Mouse (Mus musculus) forebrain, embryonic 10.5 days (tissue): Measurements from ENCODE around the gene Aldh3b1. TPM values are rescaled to one million over a fixed set of nuclear protein-coding genes. Genes with fewer than 3 reads are reported as not detected.
"Not testable (repeated sequence)": the region's sequence is repeated elsewhere in the genome, so short reads cannot be mapped to it uniquely, and the experiment has no call there.

ENCODE experiments used
- DNase-seq: peaks from one replicate; pipeline ENCODE4 v3.0.0-alpha.2; 2017; ENCODE audit warnings: low spot score; ENCODE audit errors: extremely low spot score
- H3K27ac ChIP-seq: fragments of 300-500 bp; sonication (generic); 2 replicates; pipeline ENCODE4 v1.5.1; 2016; ENCODE audit warnings: mild to moderate bottlenecking
- H3K27me3 ChIP-seq: fragments of 300-500 bp; sonication (generic); 2 replicates; pipeline ENCODE4 v1.6.1; 2016; ENCODE audit warnings: mild to moderate bottlenecking; ENCODE audit not compliant: poor library complexity, severe bottlenecking
- H3K36me3 ChIP-seq: fragments of 300-500 bp; sonication (generic); replicated peaks from 2 replicates; pipeline ENCODE4 v1.6.1; 2016; ENCODE audit warnings: mild to moderate bottlenecking, moderate library complexity
- H3K4me1 ChIP-seq: fragments of 300-500 bp; sonication (generic); 2 replicates; pipeline ENCODE4 v1.6.1; 2016
- H3K4me3 ChIP-seq: fragments of 300-500 bp; sonication (generic); 2 replicates; pipeline ENCODE4 v1.5.1; 2016; ENCODE audit warnings: mild to moderate bottlenecking, moderate library complexity
- H3K9me3 ChIP-seq: fragments of 300-500 bp; sonication (generic); 2 replicates; pipeline ENCODE4 v1.6.1; 2016; ENCODE audit warnings: mild to moderate bottlenecking, moderate library complexity
- WGBS: fragments of 180-500 bp; shearing (Covaris S2); methylation state at CpG from one replicate; pipeline ENCODE4 v1.1.7; 2016; 5-methylcytosine and 5-hydroxymethylcytosine counted together
- polyA plus RNA-seq: library from polyadenylated mRNA; unstranded; fragments of >200 nt; fragmentation: Nextera tagmentation; extraction: Ambion mirVana; gene quantifications from 2 replicates; pipeline ENCODE4 v1.2.1, GENCODE M21; 2016

Aldh3b1 gene
- polyA plus RNA-seq = 0.36 and 0.58 TPM in 2 replicates

- DNase-seq = no peak
- H3K27ac ChIP-seq = peak within 1 kb of the TSS; percentile 57; the same call in 1 of the 2 replicates
Observed at GRCm38 (mm10) chr19:3929211-3929941, at the start of gene Aldh3b1. Gene Aldh3b1, minus strand, starts transcription at chr19:3929808.

GRCm38 (mm10) chr19:3975866-3976265 is 46.3 kb upstream of the Aldh3b1 start:
- Histone ChIP-seq H3K27me3 (no peaks in the 10 kb centered on the region), H3K4me1 (peaks cover 14% of the 10 kb centered on the region), H3K9me3 (no peaks in the 10 kb centered on the region), H3K4me3 (no peak overlapping the region), H3K27ac (no peak overlapping the region), H3K36me3 (no peaks in the 10 kb centered on the region)
- no peak for DNase-seq
- 81% methylated on average over 2 of the region's 2 CpGs for WGBS

More at GRCm38 (mm10) chr19:3929211-3929941, at the start of gene Aldh3b1:
- H3K27me3 ChIP-seq = peaks cover 5% of the 10 kb centered on the region; the same call in 1 of the 2 replicates
- H3K4me3 ChIP-seq = no peak within 1 kb of the TSS
- WGBS = 72% methylated on average over 12 of the region's 12 CpGs
- H3K36me3 ChIP-seq = no peaks in the 10 kb centered on the region
- H3K4me1 ChIP-seq = peaks cover 20% of the 10 kb centered on the region
- H3K9me3 ChIP-seq = no peaks in the 10 kb centered on the region

- not testable (repeated sequence) for H3K27ac ChIP-seq, H3K27me3 ChIP-seq, H3K36me3 ChIP-seq, H3K4me3 ChIP-seq, H3K4me1 ChIP-seq, H3K9me3 ChIP-seq, DNase-seq
- 93% methylated on average over 6 of the region's 6 CpGs for WGBS
Observed at GRCm38 (mm10) chr19:3974608-3975007, 45.0 kb upstream of the Aldh3b1 start.

- H3K27ac ChIP-seq = no peak within 1 kb of the TSS
- no peaks in the 10 kb centered on the region for H3K36me3 ChIP-seq
- WGBS = 52% methylated on average over 9 of the region's 9 CpGs
- no peak for DNase-seq
- H3K27me3 ChIP-seq = no peaks in the 10 kb centered on the region
- H3K4me1 ChIP-seq = peaks cover 4% of the 10 kb centered on the region; the same call in 1 of the 2 replicates
- no peaks in the 10 kb centered on the region for H3K9me3 ChIP-seq
- H3K4me3 ChIP-seq = no peak within 1 kb of the TSS
Observed at GRCm38 (mm10) chr19:3972229-3972628, 42.6 kb upstream of the Aldh3b1 start, which contains the start of gene Aldh3b2. Gene Aldh3b2, plus strand, starts transcription at chr19:3972328.

- peaks cover 4% of the 10 kb centered on the region; the same call in 1 of the 2 replicates for H3K4me1 ChIP-seq
- H3K4me3 ChIP-seq = no peak overlapping the region
- WGBS = 75% methylated on average over 3 of the region's 3 CpGs
- no peak overlapping the region for H3K27ac ChIP-seq
- H3K27me3 ChIP-seq = no peaks in the 10 kb centered on the region
- no peaks in the 10 kb centered on the region for H3K9me3 ChIP-seq
- DNase-seq = no peak
- no peaks in the 10 kb centered on the region for H3K36me3 ChIP-seq
Observed at GRCm38 (mm10) chr19:3967258-3967657, 37.6 kb upstream of the Aldh3b1 start.

- Histone ChIP-seq H3K27me3 (no peaks in the 10 kb centered on the region), H3K36me3 (no peaks in the 10 kb centered on the region), H3K9me3 (no peaks in the 10 kb centered on the region), H3K4me1 (peaks cover 4% of the 10 kb centered on the region; the same call in 1 of the 2 replicates), H3K27ac (no peak overlapping the region), H3K4me3 (no peak overlapping the region)
- DNase-seq = no peak
- WGBS = 73% methylated on average over 11 of the region's 11 CpGs
Observed at GRCm38 (mm10) chr19:3966330-3967075, 36.9 kb upstream of the Aldh3b1 start.

- no peak overlapping the region for H3K4me3 ChIP-seq
- 79% methylated on average over 4 of the region's 4 CpGs for WGBS
- peaks cover 4% of the 10 kb centered on the region; the same call in 1 of the 2 replicates for H3K4me1 ChIP-seq
- no peak overlapping the region for H3K27ac ChIP-seq
- no peak for DNase-seq
- no peaks in the 10 kb centered on the region for H3K9me3 ChIP-seq
- no peaks in the 10 kb centered on the region for H3K36me3 ChIP-seq
- H3K27me3 ChIP-seq = no peaks in the 10 kb centered on the region
Observed at GRCm38 (mm10) chr19:3964030-3964429, 34.4 kb upstream of the Aldh3b1 start.

- H3K9me3 ChIP-seq = no peaks in the 10 kb centered on the region
- 14% methylated on average over 2 of the region's 2 CpGs for WGBS
- H3K27me3 ChIP-seq = no peaks in the 10 kb centered on the region
- no peak for DNase-seq
- H3K27ac ChIP-seq = no peak overlapping the region
- H3K36me3 ChIP-seq = no peaks in the 10 kb centered on the region
- H3K4me3 ChIP-seq = no peak overlapping the region
- no peaks in the 10 kb centered on the region for H3K4me1 ChIP-seq
Observed at GRCm38 (mm10) chr19:3962469-3962868, 32.9 kb upstream of the Aldh3b1 start.

- not testable (repeated sequence) for H3K27me3 ChIP-seq
Observed at GRCm38 (mm10) chr19:3961805-3962204, 32.2 kb upstream of the Aldh3b1 start.

GRCm38 (mm10) chr19:3960211-3960610 is 30.6 kb upstream of the Aldh3b1 start:
- no peaks in the 10 kb centered on the region for H3K9me3 ChIP-seq
- no peaks in the 10 kb centered on the region for H3K36me3 ChIP-seq
- no peaks in the 10 kb centered on the region for H3K27me3 ChIP-seq
- H3K4me1 ChIP-seq = no peaks in the 10 kb centered on the region
- H3K27ac ChIP-seq = no peak overlapping the region
- DNase-seq = no peak
- WGBS = 82% methylated on average over 5 of the region's 5 CpGs
- no peak overlapping the region for H3K4me3 ChIP-seq

More at GRCm38 (mm10) chr19:3961805-3962204, 32.2 kb upstream of the Aldh3b1 start:
- H3K4me3 ChIP-seq, H3K36me3 ChIP-seq, H3K9me3 ChIP-seq, H3K27ac ChIP-seq, DNase-seq, H3K4me1 ChIP-seq: not testable (repeated sequence)
- 94% methylated on average over 6 of the region's 6 CpGs for WGBS

- no peaks in the 10 kb centered on the region for H3K9me3 ChIP-seq
- H3K4me1 ChIP-seq = no peaks in the 10 kb centered on the region
- H3K4me3 ChIP-seq = no peak overlapping the region
- H3K36me3 ChIP-seq = no peaks in the 10 kb centered on the region
- DNase-seq = no peak
- no peaks in the 10 kb centered on the region for H3K27me3 ChIP-seq
- H3K27ac ChIP-seq = no peak overlapping the region
Observed at GRCm38 (mm10) chr19:3959030-3959429, 29.4 kb upstream of the Aldh3b1 start.

GRCm38 (mm10) chr19:3958470-3958869 is 28.9 kb upstream of the Aldh3b1 start, which contains the start of gene Aldh3b3:
Gene Aldh3b3, plus strand, starts transcription at chr19:3958645.
- Histone ChIP-seq H3K4me1 (no peaks in the 10 kb centered on the region), H3K36me3 (no peaks in the 10 kb centered on the region), H3K27me3 (no peaks in the 10 kb centered on the region), H3K9me3 (no peaks in the 10 kb centered on the region), H3K27ac (no peak within 1 kb of the TSS), H3K4me3 (no peak within 1 kb of the TSS)
- 76% methylated on average over 4 of the region's 4 CpGs for WGBS
- no peak for DNase-seq
